Mouse (Mus musculus) embryonic facial prominence, embryonic 13.5 days (tissue): ENCODE data around the gene Pld6. TPM values are rescaled to one million over a fixed set of nuclear protein-coding genes. Genes with fewer than 3 reads are reported as not detected.
A peak's percentile ranks its signal among the peaks of the same experiment; 100 is the strongest.

ENCODE experiments used
- ATAC-seq: fragments of 200-750 bp; cut with Nextera tagmentation; 2 replicates; pipeline ENCODE4 v1.8.0; 2017; ENCODE audit warnings: low read depth; ENCODE audit not compliant: insufficient number of reproducible peaks, insufficient read depth, low FRiP score, low TSS enrichment
- H3K27ac ChIP-seq: fragments of 300-500 bp; sonication (generic); 2 replicates; pipeline ENCODE4 v1.5.1; 2015; ENCODE audit warnings: moderate library complexity, mild to moderate bottlenecking, inconsistent platforms
- H3K27me3 ChIP-seq: fragments of 300-500 bp; sonication (generic); 2 replicates; pipeline ENCODE4 v1.6.1; 2015; ENCODE audit warnings: mild to moderate bottlenecking, inconsistent platforms
- H3K36me3 ChIP-seq: fragments of 300-500 bp; sonication (generic); 2 replicates; pipeline ENCODE4 v1.6.1; 2015; ENCODE audit warnings: mild to moderate bottlenecking, inconsistent platforms
- H3K4me1 ChIP-seq: fragments of 300-500 bp; sonication (generic); 2 replicates; pipeline ENCODE4 v1.6.1; 2015; ENCODE audit warnings: inconsistent platforms
- H3K4me2 ChIP-seq: fragments of 300-500 bp; sonication (generic); 2 replicates; pipeline ENCODE4 v1.6.1; 2015; ENCODE audit warnings: moderate library complexity, mild to moderate bottlenecking, inconsistent platforms
- H3K4me3 ChIP-seq: fragments of 300-500 bp; sonication (generic); 2 replicates; pipeline ENCODE4 v1.5.1; 2015; ENCODE audit warnings: mild to moderate bottlenecking, inconsistent platforms
- H3K9ac ChIP-seq: fragments of 300-500 bp; sonication (generic); 2 replicates; pipeline ENCODE4 v1.6.1; 2015; ENCODE audit warnings: mild to moderate bottlenecking, inconsistent platforms
- H3K9me3 ChIP-seq: fragments of 300-500 bp; sonication (generic); 2 replicates; pipeline ENCODE4 v1.6.1; 2016; ENCODE audit warnings: inconsistent platforms
- WGBS: fragments of 180-500 bp; shearing (Covaris S2); methylation state at CpG from one replicate; pipeline ENCODE4 v1.1.7; 2015; ENCODE audit warnings: mixed read lengths; 5-methylcytosine and 5-hydroxymethylcytosine counted together
- polyA plus RNA-seq: library from polyadenylated mRNA; unstranded; fragments of >200 nt; fragmentation: Nextera tagmentation; extraction: Ambion mirVana; gene quantifications from 2 replicates; pipeline ENCODE4 v1.2.1, GENCODE M21; 2015

The Pld6 gene
- polyA plus RNA-seq, 1 experiment from 2014 or later, result 3.6 TPM

- Histone ChIP-seq H3K9ac (no peak overlapping the region), H3K4me1 (no peaks in the 10 kb centered on the region), H3K9me3 (no peaks in the 10 kb centered on the region), H3K4me3 (no peak overlapping the region), H3K4me2 (no peak overlapping the region), H3K27me3 (no peaks in the 10 kb centered on the region), H3K36me3 (peaks cover 99% of the 10 kb centered on the region), H3K27ac (no peak overlapping the region)
- ATAC-seq, result no peak
- WGBS, result 92% methylated on average over 2 of the region's 2 CpGs
Observed at GRCm38 (mm10) chr11:59769307-59769706, 18.1 kb downstream of the Pld6 start.

- Histone ChIP-seq H3K36me3 (peaks cover 95% of the 10 kb centered on the region), H3K4me2 (no peak overlapping the region), H3K27ac (no peak overlapping the region), H3K9ac (no peak overlapping the region), H3K4me1 (no peaks in the 10 kb centered on the region), H3K27me3 (no peaks in the 10 kb centered on the region), H3K4me3 (no peak overlapping the region), H3K9me3 (no peaks in the 10 kb centered on the region)
- ATAC-seq, result no peak
- 96% methylated on average over 6 of the region's 6 CpGs for WGBS
Observed at GRCm38 (mm10) chr11:59760796-59761195, 26.6 kb downstream of the Pld6 start.

GRCm38 (mm10) chr11:59759626-59760025, 27.8 kb downstream of the Pld6 start:
- no peak for ATAC-seq
- no peak overlapping the region for H3K4me3 ChIP-seq
- no peaks in the 10 kb centered on the region for H3K27me3 ChIP-seq
- peaks cover 95% of the 10 kb centered on the region for H3K36me3 ChIP-seq
- no peaks in the 10 kb centered on the region for H3K9me3 ChIP-seq
- no peak overlapping the region for H3K4me2 ChIP-seq
- no peak overlapping the region for H3K27ac ChIP-seq
- H3K4me1 ChIP-seq, result no peaks in the 10 kb centered on the region
- 94% methylated on average over 2 of the region's 2 CpGs for WGBS
- H3K9ac ChIP-seq, result no peak overlapping the region

GRCm38 (mm10) chr11:59759178-59759577, 28.3 kb downstream of the Pld6 start:
- 0 out of 2 replicates have a peak overlapping the region, but pooled peaks have one; percentile 4 for H3K9ac ChIP-seq
- no peaks in the 10 kb centered on the region for H3K4me1 ChIP-seq
- 91% methylated on average over 4 of the region's 4 CpGs for WGBS
- H3K4me2 ChIP-seq, result no peak overlapping the region
- H3K4me3 ChIP-seq, result no peak overlapping the region
- peaks cover 95% of the 10 kb centered on the region for H3K36me3 ChIP-seq
- H3K27me3 ChIP-seq, result no peaks in the 10 kb centered on the region
- H3K9me3 ChIP-seq, result no peaks in the 10 kb centered on the region
- 0 out of 2 replicates have a peak overlapping the region, but pooled peaks have one; percentile 22 for H3K27ac ChIP-seq
- no peak for ATAC-seq

- Histone ChIP-seq H3K9me3 (no peaks in the 10 kb centered on the region), H3K27ac (peak overlapping the region; percentile 22; the same call in 1 of the 2 replicates), H3K4me3 (no peak overlapping the region), H3K4me1 (no peaks in the 10 kb centered on the region), H3K9ac (0 out of 2 replicates have a peak overlapping the region, but pooled peaks have one; percentile 4), H3K27me3 (no peaks in the 10 kb centered on the region), H3K36me3 (peaks cover 95% of the 10 kb centered on the region), H3K4me2 (no peak overlapping the region)
- ATAC-seq, result no peak
- 91% methylated on average over 9 of the region's 9 CpGs for WGBS
Observed at GRCm38 (mm10) chr11:59758191-59758985, 29.1 kb downstream of the Pld6 start.

GRCm38 (mm10) chr11:59756351-59756750, 31.1 kb downstream of the Pld6 start:
- H3K4me1 ChIP-seq, result no peaks in the 10 kb centered on the region
- no peak overlapping the region for H3K27ac ChIP-seq
- peaks cover 99% of the 10 kb centered on the region for H3K36me3 ChIP-seq
- no peak overlapping the region for H3K4me3 ChIP-seq
- no peak overlapping the region for H3K9ac ChIP-seq
- ATAC-seq, result no peak
- no peaks in the 10 kb centered on the region for H3K9me3 ChIP-seq
- WGBS, result 87% methylated on average over 4 of the region's 4 CpGs
- no peak overlapping the region for H3K4me2 ChIP-seq
- H3K27me3 ChIP-seq, result no peaks in the 10 kb centered on the region

- Histone ChIP-seq H3K4me2 (no peak overlapping the region), H3K4me3 (no peak overlapping the region), H3K9ac (no peak overlapping the region), H3K27ac (no peak overlapping the region), H3K4me1 (no peaks in the 10 kb centered on the region), H3K36me3 (peaks cover 99% of the 10 kb centered on the region), H3K9me3 (no peaks in the 10 kb centered on the region), H3K27me3 (no peaks in the 10 kb centered on the region)
- ATAC-seq, result no peak
- WGBS, result 94% methylated on average over 6 of the region's 6 CpGs
Observed at GRCm38 (mm10) chr11:59754504-59754903, 32.9 kb downstream of the Pld6 start.

- Histone ChIP-seq H3K4me2 (no peak overlapping the region), H3K36me3 (peaks cover 78% of the 10 kb centered on the region), H3K4me3 (no peak overlapping the region), H3K4me1 (no peaks in the 10 kb centered on the region), H3K27ac (no peak overlapping the region), H3K9ac (no peak overlapping the region), H3K9me3 (no peaks in the 10 kb centered on the region), H3K27me3 (no peaks in the 10 kb centered on the region)
- WGBS, result 92% methylated on average over 3 of the region's 3 CpGs
- no peak for ATAC-seq
Observed at GRCm38 (mm10) chr11:59749050-59749449, 38.4 kb downstream of the Pld6 start.

- Histone ChIP-seq H3K4me1 (no peaks in the 10 kb centered on the region), H3K9ac (no peak overlapping the region), H3K27ac (no peak overlapping the region), H3K9me3 (no peaks in the 10 kb centered on the region), H3K4me2 (no peak overlapping the region), H3K27me3 (no peaks in the 10 kb centered on the region), H3K4me3 (no peak overlapping the region), H3K36me3 (peaks cover 78% of the 10 kb centered on the region)
- no peak for ATAC-seq
- 86% methylated on average over 2 of the region's 2 CpGs for WGBS
Observed at GRCm38 (mm10) chr11:59746614-59747013, 40.8 kb downstream of the Pld6 start.

GRCm38 (mm10) chr11:59745851-59746250, 41.6 kb downstream of the Pld6 start:
- Histone ChIP-seq H3K27me3 (no peaks in the 10 kb centered on the region), H3K4me3 (no peak overlapping the region), H3K4me2 (no peak overlapping the region), H3K4me1 (no peaks in the 10 kb centered on the region), H3K9me3 (no peaks in the 10 kb centered on the region), H3K27ac (no peak overlapping the region), H3K9ac (no peak overlapping the region), H3K36me3 (peaks cover 78% of the 10 kb centered on the region)
- 90% methylated on average over 5 of the region's 5 CpGs for WGBS
- no peak for ATAC-seq

GRCm38 (mm10) chr11:59744374-59744773, 43.1 kb downstream of the Pld6 start:
- Histone ChIP-seq H3K4me3 (no peak overlapping the region), H3K27ac (no peak overlapping the region; the same call in 1 of the 2 replicates), H3K9ac (no peak overlapping the region), H3K36me3 (peaks cover 78% of the 10 kb centered on the region), H3K4me2 (no peak overlapping the region), H3K4me1 (no peaks in the 10 kb centered on the region), H3K27me3 (no peaks in the 10 kb centered on the region), H3K9me3 (no peaks in the 10 kb centered on the region)
- WGBS, result 91% methylated on average over 4 of the region's 4 CpGs
- no peak for ATAC-seq

- ATAC-seq, result no peak
- Histone ChIP-seq H3K27ac (no peak overlapping the region), H3K9ac (no peak overlapping the region), H3K36me3 (peaks cover 78% of the 10 kb centered on the region), H3K9me3 (no peaks in the 10 kb centered on the region), H3K4me3 (no peak overlapping the region), H3K27me3 (no peaks in the 10 kb centered on the region), H3K4me2 (no peak overlapping the region), H3K4me1 (no peaks in the 10 kb centered on the region)
- WGBS, result 88% methylated on average over 1 of the region's 1 CpGs
Observed at GRCm38 (mm10) chr11:59743712-59744111, 43.7 kb downstream of the Pld6 start.
